Mouse (Mus musculus) forebrain, embryonic 11.5 days (tissue): ENCODE measurements around the gene Aatf. TPM values are rescaled to one million over a fixed set of nuclear protein-coding genes. Genes with fewer than 3 reads are reported as not detected.

Source experiments
- ATAC-seq: fragments of 200-750 bp; cut with Nextera tagmentation; replicated peaks from 2 replicates; pipeline ENCODE4 v1.8.0; 2017; ENCODE audit warnings: moderate TSS enrichment; ENCODE audit not compliant: low FRiP score
- DNase-seq: peaks from one replicate; pipeline ENCODE4 v3.0.0-alpha.2; 2017; ENCODE audit warnings: low spot score
- H3K27ac ChIP-seq: fragments of 300-500 bp; sonication (generic); 2 replicates; pipeline ENCODE4 v1.5.1; 2014; ENCODE audit warnings: low read depth, low read length
- H3K27me3 ChIP-seq: fragments of 300-500 bp; sonication (generic); 2 replicates; pipeline ENCODE4 v1.6.1; 2014; ENCODE audit warnings: mild to moderate bottlenecking, low read length, mixed read lengths; ENCODE audit not compliant: control insufficient read depth, insufficient read depth
- H3K36me3 ChIP-seq: fragments of 300-500 bp; sonication (generic); 2 replicates; pipeline ENCODE4 v1.6.1; 2014; ENCODE audit warnings: mild to moderate bottlenecking, low read length, moderate library complexity, mixed read lengths; ENCODE audit not compliant: control insufficient read depth, insufficient read depth
- H3K4me1 ChIP-seq: fragments of 300-500 bp; sonication (generic); replicated peaks from 2 replicates; pipeline ENCODE4 v1.6.1; 2014; ENCODE audit warnings: low read length, mixed read lengths; ENCODE audit not compliant: control insufficient read depth, insufficient read depth
- H3K4me2 ChIP-seq: fragments of 300-500 bp; sonication (generic); 2 replicates; pipeline ENCODE4 v1.6.1; 2014; ENCODE audit warnings: low read depth, mild to moderate bottlenecking, low read length, moderate library complexity, mixed read lengths; ENCODE audit not compliant: severe bottlenecking
- H3K4me3 ChIP-seq: fragments of 300-500 bp; sonication (generic); 2 replicates; pipeline ENCODE4 v1.5.1; 2014; ENCODE audit warnings: low read depth, low read length
- H3K9ac ChIP-seq: fragments of 300-500 bp; sonication (generic); 2 replicates; pipeline ENCODE4 v1.6.1; 2014; ENCODE audit warnings: low read length
- H3K9me3 ChIP-seq: fragments of 300-500 bp; sonication (generic); 2 replicates; pipeline ENCODE4 v1.6.1; 2016; ENCODE audit warnings: low read length, mixed read lengths; ENCODE audit not compliant: control insufficient read depth
- WGBS: fragments of 180-500 bp; shearing (Covaris S2); extraction: QIAGEN DNeasy Blood & Tissue Kit; methylation state at CpG from one replicate; pipeline ENCODE4 v1.1.7; 2014; 5-methylcytosine and 5-hydroxymethylcytosine counted together
- polyA plus RNA-seq: library from polyadenylated mRNA; unstranded; fragments of >200 nt; fragmentation: Nextera tagmentation; extraction: Ambion mirVana; gene quantifications from 2 replicates; pipeline ENCODE4 v1.2.1, GENCODE M21; 2014

Gene Aatf
- polyA plus RNA-seq, 1 experiment from 2014 or later, result 53.6 TPM

DNA sequence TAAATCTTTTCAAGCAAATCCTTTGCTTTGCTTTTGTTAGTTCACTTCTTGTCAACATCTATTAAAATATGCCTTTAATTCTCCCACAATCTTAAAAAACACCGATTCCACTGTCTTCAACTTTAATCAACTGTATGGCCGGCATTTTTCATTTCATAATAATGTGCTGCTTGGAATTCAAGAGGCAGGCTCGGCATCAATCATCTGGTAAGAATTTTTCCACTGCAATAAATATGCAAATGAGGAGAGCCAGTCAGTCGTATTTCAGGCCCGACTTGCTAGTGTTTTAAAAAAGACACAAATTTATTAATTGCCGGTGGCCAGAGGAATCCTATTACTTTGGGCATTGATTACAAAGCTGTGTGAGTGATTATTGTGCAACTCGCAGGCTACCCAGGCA is 31.7 kb downstream of the Aatf start:
- H3K27me3 ChIP-seq, result no peaks in the 10 kb centered on the region
- no peak for ATAC-seq
- no peaks in the 10 kb centered on the region for H3K36me3 ChIP-seq
- H3K4me1 ChIP-seq, result peaks cover 3% of the 10 kb centered on the region
- no peak for DNase-seq
- WGBS, result 29% methylated on average over 7 of the region's 7 CpGs
- H3K27ac ChIP-seq, result no peak overlapping the region
- no peak overlapping the region for H3K9ac ChIP-seq
- no peak overlapping the region for H3K4me2 ChIP-seq
- no peak overlapping the region for H3K4me3 ChIP-seq
- H3K9me3 ChIP-seq, result no peaks in the 10 kb centered on the region

DNA sequence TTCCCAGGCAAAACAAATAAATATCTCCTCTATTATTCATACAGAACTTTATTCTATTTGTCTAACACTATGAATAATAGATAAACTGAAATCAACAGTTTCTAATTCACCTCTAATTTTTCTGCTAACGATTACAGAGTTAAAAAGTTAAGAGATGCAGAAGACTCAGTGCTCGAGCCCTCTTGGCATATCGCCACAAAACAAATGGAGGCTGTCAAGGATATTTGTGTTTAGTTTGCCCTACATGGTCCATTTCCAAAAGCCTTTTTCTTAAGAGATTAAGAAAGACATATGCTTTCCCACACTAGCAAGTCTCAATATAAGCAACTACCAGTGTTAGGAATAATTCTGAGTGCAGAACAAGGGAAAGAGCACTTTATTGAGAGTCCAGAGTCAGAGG is 32.9 kb downstream of the Aatf start:
- Histone ChIP-seq H3K4me2 (no peak overlapping the region), H3K27ac (no peak overlapping the region), H3K9me3 (no peaks in the 10 kb centered on the region), H3K36me3 (no peaks in the 10 kb centered on the region), H3K9ac (no peak overlapping the region), H3K4me1 (peaks cover 3% of the 10 kb centered on the region), H3K27me3 (no peaks in the 10 kb centered on the region), H3K4me3 (no peak overlapping the region)
- DNase-seq (no peak), ATAC-seq (no peak)
- WGBS, result 66% methylated on average over 3 of the region's 3 CpGs

GRCm38 (mm10) chr11:84476641-84477040 is 36.7 kb downstream of the Aatf start:
- Histone ChIP-seq H3K27ac (no peak overlapping the region), H3K27me3 (no peaks in the 10 kb centered on the region), H3K4me1 (peaks cover under 1% of the 10 kb centered on the region), H3K36me3 (no peaks in the 10 kb centered on the region), H3K4me3 (no peak overlapping the region), H3K4me2 (no peak overlapping the region), H3K9ac (no peak overlapping the region), H3K9me3 (no peaks in the 10 kb centered on the region)
- ATAC-seq (no peak), DNase-seq (no peak)
- WGBS, result 94% methylated on average over 2 of the region's 2 CpGs

GRCm38 (mm10) chr11:84475991-84476390 is 37.3 kb downstream of the Aatf start:
- 93% methylated on average over 4 of the region's 4 CpGs for WGBS
- no peaks in the 10 kb centered on the region for H3K4me1 ChIP-seq
- no peaks in the 10 kb centered on the region for H3K36me3 ChIP-seq
- no peak overlapping the region for H3K9ac ChIP-seq
- no peak overlapping the region for H3K4me3 ChIP-seq
- H3K4me2 ChIP-seq, result no peak overlapping the region
- H3K27me3 ChIP-seq, result no peaks in the 10 kb centered on the region
- no peak for ATAC-seq
- DNase-seq, result no peak
- no peaks in the 10 kb centered on the region for H3K9me3 ChIP-seq
- H3K27ac ChIP-seq, result no peak overlapping the region

GRCm38 (mm10) chr11:84473093-84473667 is 40.1 kb downstream of the Aatf start:
- Histone ChIP-seq H3K4me3 (no peak overlapping the region), H3K4me2 (no peak overlapping the region), H3K36me3 (no peaks in the 10 kb centered on the region), H3K9ac (no peak overlapping the region), H3K4me1 (no peaks in the 10 kb centered on the region), H3K27ac (no peak overlapping the region), H3K27me3 (no peaks in the 10 kb centered on the region), H3K9me3 (no peaks in the 10 kb centered on the region)
- DNase-seq, result no peak
- no peak for ATAC-seq
- WGBS, result 88% methylated on average over 4 of the region's 4 CpGs

GRCm38 (mm10) chr11:84464571-84464970 is 48.8 kb downstream of the Aatf start:
- Histone ChIP-seq H3K4me3 (no peak overlapping the region), H3K9me3 (no peaks in the 10 kb centered on the region), H3K27me3 (no peaks in the 10 kb centered on the region), H3K4me1 (no peaks in the 10 kb centered on the region), H3K27ac (no peak overlapping the region), H3K4me2 (no peak overlapping the region), H3K9ac (no peak overlapping the region), H3K36me3 (no peaks in the 10 kb centered on the region)
- ATAC-seq (no peak), DNase-seq (no peak)
- WGBS, result 81% methylated on average over 5 of the region's 5 CpGs

GRCm38 (mm10) chr11:84453901-84454300 is 59.4 kb downstream of the Aatf start:
- H3K27me3 ChIP-seq, result no peaks in the 10 kb centered on the region
- H3K4me2 ChIP-seq, result no peak overlapping the region
- ATAC-seq (no peak), DNase-seq (no peak)
- WGBS, result 90% methylated on average over 7 of the region's 7 CpGs
- no peak overlapping the region for H3K27ac ChIP-seq
- H3K9ac ChIP-seq, result no peak overlapping the region
- H3K4me3 ChIP-seq, result no peak overlapping the region
- H3K9me3 ChIP-seq, result no peaks in the 10 kb centered on the region
- no peaks in the 10 kb centered on the region for H3K36me3 ChIP-seq
- no peaks in the 10 kb centered on the region for H3K4me1 ChIP-seq

GRCm38 (mm10) chr11:84442554-84443331 is 70.6 kb downstream of the Aatf start:
- no peak overlapping the region for H3K4me2 ChIP-seq
- no peak for ATAC-seq
- 91% methylated on average over 4 of the region's 4 CpGs for WGBS

GRCm38 (mm10) chr11:84440402-84440801 is 72.9 kb downstream of the Aatf start:
- H3K27ac ChIP-seq, result no peak overlapping the region
- H3K4me2 ChIP-seq, result no peak overlapping the region
- 94% methylated on average over 3 of the region's 3 CpGs for WGBS
- H3K9ac ChIP-seq, result no peak overlapping the region
- H3K4me1 ChIP-seq, result no peaks in the 10 kb centered on the region
- ATAC-seq, result no peak
- no peaks in the 10 kb centered on the region for H3K36me3 ChIP-seq
- no peak overlapping the region for H3K4me3 ChIP-seq
- DNase-seq, result no peak
- no peaks in the 10 kb centered on the region for H3K27me3 ChIP-seq
- no peaks in the 10 kb centered on the region for H3K9me3 ChIP-seq

More at GRCm38 (mm10) chr11:84442554-84443331, 70.6 kb downstream of the Aatf start:
- Histone ChIP-seq H3K4me3 (no peak overlapping the region), H3K27me3 (no peaks in the 10 kb centered on the region), H3K4me1 (no peaks in the 10 kb centered on the region), H3K9ac (no peak overlapping the region), H3K9me3 (no peaks in the 10 kb centered on the region), H3K36me3 (no peaks in the 10 kb centered on the region), H3K27ac (no peak overlapping the region)
- DNase-seq, result no peak
